Mouse (Mus musculus) erythroblast, embryonic 14.5 days (primary cell): Measurements from ENCODE around the gene S100a10.

Experiments used
- GATA1 ChIP-seq: IDR thresholded peaks from 2 replicates; pipeline ENCODE4 v1.6.1; 2012; ENCODE audit warnings: low read length, inconsistent platforms, mixed read lengths
- TAL1 ChIP-seq: IDR thresholded peaks from 3 replicates; pipeline ENCODE4 v1.6.1; 2012; ENCODE audit warnings: low read length, inconsistent platforms, mixed read lengths

DNA sequence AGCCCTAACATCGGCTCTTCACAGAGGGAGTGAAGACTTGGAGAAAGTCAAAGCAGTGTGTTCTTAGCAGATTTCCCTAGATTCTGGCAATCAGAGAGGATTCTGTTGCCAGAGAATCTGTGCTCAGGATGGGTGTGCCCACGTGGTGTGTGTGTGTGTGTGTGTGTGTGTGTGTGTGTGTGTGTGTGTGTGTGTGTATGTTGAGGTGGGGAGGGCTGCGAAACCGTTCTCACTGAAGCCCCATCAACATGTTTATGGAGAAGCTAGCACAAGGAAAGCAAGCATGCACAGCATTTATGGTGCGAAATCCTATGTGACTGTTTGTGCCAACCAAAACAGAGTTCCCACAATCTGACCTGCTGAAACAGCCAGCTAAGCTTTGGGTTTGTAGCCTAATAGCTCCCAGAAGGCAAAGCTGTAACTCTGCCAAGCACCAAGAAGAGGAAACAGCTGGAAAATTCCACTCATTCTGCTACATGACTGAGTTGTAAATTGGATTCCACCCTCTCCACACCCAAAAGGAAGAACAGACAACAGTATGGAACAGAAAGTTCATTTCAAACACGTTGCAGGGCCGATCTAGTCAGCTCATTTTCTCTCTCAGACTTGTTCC, 13.7 kb downstream of the S100a10 start:
- TF ChIP-seq TAL1 (no peak), GATA1 (no peak)
